11 mouse cellular contexts compared by ENCODE assay signal in the genomic region with DNA sequence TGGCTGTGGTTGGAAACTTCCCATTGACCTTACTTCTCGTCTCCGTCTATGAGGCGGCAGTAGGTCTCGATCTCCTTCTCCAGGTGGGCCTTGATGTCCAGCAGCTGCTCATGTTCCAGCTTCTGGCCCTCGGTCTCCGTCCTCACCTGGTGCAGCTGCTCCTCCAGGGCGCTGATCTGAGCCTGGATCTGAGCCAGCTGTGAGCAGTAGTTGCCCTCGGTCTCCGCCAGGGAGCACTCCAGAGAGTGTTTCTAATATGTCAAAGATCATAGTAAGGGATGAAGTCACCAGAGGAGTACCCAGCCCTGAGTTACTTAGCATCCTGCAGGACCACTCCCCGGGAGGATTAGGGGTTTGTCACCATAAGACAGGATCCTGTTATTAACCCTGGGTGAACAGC. TPM values are rescaled to one million over a fixed set of nuclear protein-coding genes. Genes with fewer than 3 reads are reported as not detected.
A peak's percentile ranks its signal among the peaks of the same experiment; 100 is the strongest.
DNase-seq lines count a peak whose midpoint lies in the region; ATAC-seq lines count a peak whose summit lies in the region.
"Had no signal": no experiment of that assay in that cellular context is flagged by ENCODE, and none has a peak within 500 bp of the region (broad histone marks: within the 10 kb centered on the region; RNA-seq: fewer than 3 reads in every experiment).

No protein-coding gene starts in this region.

- 44% methylated on average over 10 of the region's 10 CpGs for WGBS in midbrain, embryonic 16.5 days

- no peaks in the 10 kb centered on the region for H3K4me1 ChIP-seq in midbrain, embryonic 16.5 days (ENCODE audit: control insufficient read depth, insufficient read depth, low read length)
- H3K4me1 ChIP-seq: embryonic facial prominence, embryonic 12.5 days; heart, embryonic 10.5 days had no signal

- DNase-seq in heart, postnatal 4 days: peak; percentile 49
- no peak for DNase-seq in heart, adult 18-20 months
- DNase-seq in 3T3-L1 (ENCODE audit: low read depth, low spot score): peak; percentile 13
- peak; percentile 41 for DNase-seq in A20 (ENCODE audit: low read depth, low spot score)
- peak; percentile 34 for DNase-seq in kidney, postnatal 10 days
- no peak for DNase-seq in right cerebral cortex, adult 2 months (ENCODE audit: low spot score in 2 of 2)

- no peaks in the 10 kb centered on the region for H3K27me3 ChIP-seq in midbrain, embryonic 16.5 days (ENCODE audit: control insufficient read depth, insufficient read depth, low read depth, low read length)

- no peak overlapping the region for H3K27ac ChIP-seq in midbrain, embryonic 16.5 days (ENCODE audit: low read length)
- H3K27ac ChIP-seq: embryonic facial prominence, embryonic 12.5 days; heart, embryonic 10.5 days had no signal

- no peaks in the 10 kb centered on the region for H3K36me3 ChIP-seq in midbrain, embryonic 16.5 days (ENCODE audit: control insufficient read depth, insufficient read depth, low read length)
- H3K36me3 ChIP-seq: embryonic facial prominence, embryonic 12.5 days; heart, embryonic 10.5 days had no signal

- no peak overlapping the region for H3K4me3 ChIP-seq in midbrain, embryonic 16.5 days (ENCODE audit: low read depth, low read length)
- H3K4me3 ChIP-seq: embryonic facial prominence, embryonic 12.5 days; heart, embryonic 10.5 days had no signal

- no peaks in the 10 kb centered on the region for H3K9me3 ChIP-seq in midbrain, embryonic 16.5 days (replicated peaks; ENCODE audit: control insufficient read depth, low read length, poor library complexity, severe bottlenecking)
- H3K9me3 ChIP-seq: embryonic facial prominence, embryonic 12.5 days; heart, embryonic 10.5 days had no signal

- no peak overlapping the region for H3K9ac ChIP-seq in midbrain, embryonic 16.5 days (ENCODE audit: low read depth, low read length)
- H3K9ac ChIP-seq: embryonic facial prominence, embryonic 12.5 days had no signal

- no peak for ATAC-seq in midbrain, embryonic 16.5 days

- H3K4me2 ChIP-seq in midbrain, embryonic 16.5 days (ENCODE audit: low read length): no peak overlapping the region
- H3K4me2 ChIP-seq: embryonic facial prominence, embryonic 12.5 days had no signal

RNA-seq across cellular contexts. Expression of gene Krt28, which starts 7.9 kb away (rescaled TPM):
- total RNA-seq in heart, postnatal 4 days (2021): not detected
- not detected for total RNA-seq in heart, adult 18-20 months (2021)
- polyA plus RNA-seq in midbrain, embryonic 16.5 days (2015; fragmentation: Nextera tagmentation; extraction: Ambion mirVana): 0.29 and 0.46 TPM in 2 replicates

RNA-seq across cellular contexts. Expression of gene Krt27, which starts 15.9 kb away (rescaled TPM):
- total RNA-seq in heart, postnatal 4 days (2021): not detected
- total RNA-seq in heart, adult 18-20 months (2021): not detected
- not detected in 2 replicates for polyA plus RNA-seq in midbrain, embryonic 16.5 days (2015; fragmentation: Nextera tagmentation; extraction: Ambion mirVana)
- total RNA-seq: layer of hippocampus, postnatal 10 days had no signal
- polyA plus RNA-seq: embryonic facial prominence, embryonic 12.5 days; heart, embryonic 10.5 days; testis, adult 2 months had no signal

RNA-seq across cellular contexts. Expression of gene Krt10, which starts 22.4 kb away (rescaled TPM):
- 1 to 10 TPM; 8.6 to 9.5 TPM for total RNA-seq in heart, postnatal 4 days (2021)
- total RNA-seq in heart, adult 18-20 months (2021): 1 to 10 TPM; 4.1 to 5.1 TPM
- 28.9 and 29.8 TPM in 2 replicates for polyA plus RNA-seq in midbrain, embryonic 16.5 days (2015; fragmentation: Nextera tagmentation; extraction: Ambion mirVana)

RNA-seq across cellular contexts. Expression of gene Krt26, which starts 29.0 kb away (rescaled TPM):
- not detected for total RNA-seq in heart, postnatal 4 days (2021)
- total RNA-seq in heart, adult 18-20 months (2021): not detected
- polyA plus RNA-seq in midbrain, embryonic 16.5 days (2015; fragmentation: Nextera tagmentation; extraction: Ambion mirVana): 0.19 TPM in 2 replicates
- polyA plus RNA-seq: embryonic facial prominence, embryonic 12.5 days; heart, embryonic 10.5 days had no signal

RNA-seq across cellular contexts. Expression of gene Krt25, which starts 44.0 kb away (rescaled TPM):
- under 1 TPM; 0.14 to 0.31 TPM for total RNA-seq in heart, postnatal 4 days (2021)
- total RNA-seq in heart, adult 18-20 months (2021): not detected
- polyA plus RNA-seq in midbrain, embryonic 16.5 days (2015; fragmentation: Nextera tagmentation; extraction: Ambion mirVana): 0.14 and 0.29 TPM in 2 replicates
- total RNA-seq: layer of hippocampus, postnatal 10 days had no signal
- polyA plus RNA-seq: embryonic facial prominence, embryonic 12.5 days; heart, embryonic 10.5 days; testis, adult 2 months had no signal

Comparison
In these comparisons a context has a peak if more than half of its experiments do, and no peak if none do; other contexts are left out.
1. DNase-seq: peak in heart, postnatal 4 days (single experiment), 3T3-L1 (single experiment), A20 (single experiment) and kidney, postnatal 10 days (single experiment); none in heart, adult 18-20 months (0 of 2) and right cerebral cortex, adult 2 months (0 of 2).